20 mouse cellular contexts compared by ENCODE assay signal in genomic region chr7:25170583-25170982, GRCm38 (mm10). TPM values are rescaled to one million over a fixed set of nuclear protein-coding genes. Genes with fewer than 3 reads are reported as not detected.
DNase-seq lines count a peak whose midpoint lies in the region; ATAC-seq and TF ChIP-seq lines count a peak whose summit lies in the region.
"Had no signal": no experiment of that assay in that cellular context is flagged by ENCODE, and none has a peak within 500 bp of the region (broad histone marks: within the 10 kb centered on the region; RNA-seq: fewer than 3 reads in every experiment).

No protein-coding gene starts in this region.

- peak; percentile 14 for DNase-seq in cerebellum, adult 9-11 months
- DNase-seq in cerebellum, adult 18-20 months: no peak
- no peak for DNase-seq in forebrain, embryonic 11.5 days (ENCODE audit: low spot score)
- no peak for DNase-seq in layer of hippocampus, adult 2 months (ENCODE audit: low spot score in 2 of 2)
- DNase-seq in layer of hippocampus, adult 18-20 months (ENCODE audit: low spot score in 2 of 2): no peak
- DNase-seq: adrenal gland, postnatal 10 days; B cell, adult 2 months; cerebellum, adult 11 months; cerebellum, postnatal 36 days; gastrocnemius, adult 2 months; gastrocnemius, postnatal 25 days had no signal

- 33% methylated on average over 3 of the region's 3 CpGs for WGBS in forebrain, embryonic 16.5 days
- WGBS in forebrain, embryonic 11.5 days: 43% methylated on average over 3 of the region's 3 CpGs

- 0 out of 2 replicates have a peak, but pooled peaks have one; percentile 4 for TF ChIP-seq CTCF in layer of hippocampus, adult 2 months (conservative IDR thresholded peaks at IDR 0.05)

- H3K4me1 ChIP-seq in forebrain, embryonic 16.5 days (replicated peaks; ENCODE audit: control insufficient read depth, insufficient read depth, low read length): peaks cover 10% of the 10 kb centered on the region; the same call in 1 of the 2 replicates
- H3K4me1 ChIP-seq in forebrain, embryonic 11.5 days (replicated peaks; ENCODE audit: control insufficient read depth, insufficient read depth, low read length): peaks cover 4% of the 10 kb centered on the region; the same call in 1 of the 2 replicates
- H3K4me1 ChIP-seq in megakaryocyte, embryonic 14.5 days: peaks cover 92% of the 10 kb centered on the region
- H3K4me1 ChIP-seq: heart, embryonic 12.5 days; intestine, embryonic 15.5 days had no signal

- ATAC-seq in forebrain, embryonic 16.5 days: peak; percentile 41; the same call in 1 of the 2 replicates
- no peak for ATAC-seq in forebrain, embryonic 11.5 days (replicated peaks; ENCODE audit: low FRiP score)
- ATAC-seq in megakaryocyte, adult 5-6 weeks (ENCODE audit: poor library complexity, severe bottlenecking): no peak
- ATAC-seq: CD4-positive, CD25-positive, alpha-beta regulatory T cell, adult 4 months; intestine, embryonic 15.5 days had no signal

- no peak overlapping the region for H3K27ac ChIP-seq in forebrain, embryonic 16.5 days (ENCODE audit: low read length)
- no peak overlapping the region for H3K27ac ChIP-seq in forebrain, embryonic 11.5 days (ENCODE audit: low read depth, low read length)
- H3K27ac ChIP-seq in layer of hippocampus, adult 2 months: no peak overlapping the region
- H3K27ac ChIP-seq: embryonic facial prominence, embryonic 13.5 days; gastrocnemius, adult 2 months; hindbrain, embryonic 10.5 days; intestine, embryonic 15.5 days had no signal

- H3K9me3 ChIP-seq in forebrain, embryonic 16.5 days (ENCODE audit: control insufficient read depth, low read length): no peaks in the 10 kb centered on the region
- no peaks in the 10 kb centered on the region for H3K9me3 ChIP-seq in forebrain, embryonic 11.5 days (ENCODE audit: control insufficient read depth, low read length)
- no peaks in the 10 kb centered on the region for H3K9me3 ChIP-seq in megakaryocyte, embryonic 14.5 days
- H3K9me3 ChIP-seq: embryonic facial prominence, embryonic 13.5 days; G1E; heart, embryonic 12.5 days; hindbrain, embryonic 10.5 days; intestine, embryonic 15.5 days had no signal

- no peaks in the 10 kb centered on the region for H3K36me3 ChIP-seq in forebrain, embryonic 16.5 days (ENCODE audit: control insufficient read depth, insufficient read depth)
- no peaks in the 10 kb centered on the region for H3K36me3 ChIP-seq in forebrain, embryonic 11.5 days (ENCODE audit: control insufficient read depth, insufficient read depth, low read length)
- H3K36me3 ChIP-seq in megakaryocyte, embryonic 14.5 days (replicated peaks; ENCODE audit: low read length): peaks cover 51% of the 10 kb centered on the region
- H3K36me3 ChIP-seq: embryonic facial prominence, embryonic 13.5 days; G1E; heart, embryonic 12.5 days; hindbrain, embryonic 10.5 days; intestine, embryonic 15.5 days had no signal

- no peak overlapping the region for H3K4me3 ChIP-seq in forebrain, embryonic 16.5 days (replicated peaks; ENCODE audit: low read length)
- no peak overlapping the region for H3K4me3 ChIP-seq in forebrain, embryonic 11.5 days (ENCODE audit: low read depth, low read length)
- no peak overlapping the region for H3K4me3 ChIP-seq in layer of hippocampus, adult 2 months
- peak overlapping the region; percentile 81 for H3K4me3 ChIP-seq in megakaryocyte, embryonic 14.5 days (replicated peaks)
- H3K4me3 ChIP-seq: embryonic facial prominence, embryonic 13.5 days; gastrocnemius, adult 2 months; heart, embryonic 12.5 days; hindbrain, embryonic 10.5 days; intestine, embryonic 15.5 days had no signal

- H3K9ac ChIP-seq in forebrain, embryonic 16.5 days (replicated peaks; ENCODE audit: low read depth, low read length): no peak overlapping the region
- no peak overlapping the region for H3K9ac ChIP-seq in forebrain, embryonic 11.5 days (ENCODE audit: low read length)
- H3K9ac ChIP-seq: embryonic facial prominence, embryonic 13.5 days; heart, embryonic 12.5 days; intestine, embryonic 15.5 days had no signal

- H3K4me2 ChIP-seq in forebrain, embryonic 16.5 days (ENCODE audit: low read length): no peak overlapping the region
- no peak overlapping the region for H3K4me2 ChIP-seq in forebrain, embryonic 11.5 days (ENCODE audit: low read depth, low read length, severe bottlenecking)
- H3K4me2 ChIP-seq: embryonic facial prominence, embryonic 13.5 days; heart, embryonic 12.5 days; intestine, embryonic 15.5 days had no signal

- no peaks in the 10 kb centered on the region for H3K27me3 ChIP-seq in forebrain, embryonic 16.5 days (replicated peaks; ENCODE audit: control insufficient read depth, insufficient read depth, low read length)
- H3K27me3 ChIP-seq in forebrain, embryonic 11.5 days (ENCODE audit: control insufficient read depth, insufficient read depth, low read length): no peaks in the 10 kb centered on the region
- peaks cover 4% of the 10 kb centered on the region for H3K27me3 ChIP-seq in megakaryocyte, embryonic 14.5 days (replicated peaks)

RNA-seq across cellular contexts. Expression of gene Pou2f2, which starts 8.9 kb away (rescaled TPM):
- polyA plus RNA-seq in forebrain, embryonic 16.5 days (2015; fragmentation: Nextera tagmentation; extraction: Ambion mirVana): 10.6 and 17.0 TPM in 2 replicates
- polyA plus RNA-seq in forebrain, embryonic 11.5 days (2014; fragmentation: Nextera tagmentation; extraction: Ambion mirVana): 16.8 and 19.9 TPM in 2 replicates
- 1 to 10 TPM; 8.2 to 8.5 TPM for total RNA-seq in layer of hippocampus, adult 2 months (2021)
- 1 to 10 TPM; 6.9 to 8.1 TPM for total RNA-seq in layer of hippocampus, adult 18-20 months (2021)
- polyA plus RNA-seq in megakaryocyte, embryonic 14.5 days (2012; ENCODE audit: insufficient read depth, low replicate concordance): 141 and 174 TPM in 2 replicates
- 30.1 and 31.6 TPM in 2 replicates for total RNA-seq in megakaryocyte, adult 5-6 weeks (2015)
- 5.2 and 6.1 TPM in 2 replicates for total RNA-seq in megakaryocyte, adult 5-6 weeks (2017)

RNA-seq across cellular contexts. Expression of gene Dedd2, which starts 49.8 kb away (rescaled TPM):
- 14.7 and 15.0 TPM in 2 replicates for polyA plus RNA-seq in forebrain, embryonic 16.5 days (2015; fragmentation: Nextera tagmentation; extraction: Ambion mirVana)
- 11.2 TPM in 2 replicates for polyA plus RNA-seq in forebrain, embryonic 11.5 days (2014; fragmentation: Nextera tagmentation; extraction: Ambion mirVana)
- total RNA-seq in layer of hippocampus, adult 2 months (2021): 10 to 100 TPM; 23.7 to 24.1 TPM
- 10 to 100 TPM; 26.8 to 29.9 TPM for total RNA-seq in layer of hippocampus, adult 18-20 months (2021)
- 16.7 and 34.3 TPM in 2 replicates for polyA plus RNA-seq in megakaryocyte, embryonic 14.5 days (2012; ENCODE audit: insufficient read depth, low replicate concordance)
- 14.5 and 19.7 TPM in 2 replicates for total RNA-seq in megakaryocyte, adult 5-6 weeks (2015)
- total RNA-seq in megakaryocyte, adult 5-6 weeks (2017): 17.8 and 18.8 TPM in 2 replicates

RNA-seq across cellular contexts. Expression of gene Zfp526, which starts 50.6 kb away (rescaled TPM):
- 1.8 and 1.9 TPM in 2 replicates for polyA plus RNA-seq in forebrain, embryonic 16.5 days (2015; fragmentation: Nextera tagmentation; extraction: Ambion mirVana)
- polyA plus RNA-seq in forebrain, embryonic 11.5 days (2014; fragmentation: Nextera tagmentation; extraction: Ambion mirVana): 3.5 and 3.8 TPM in 2 replicates
- total RNA-seq in layer of hippocampus, adult 2 months (2021): 10 to 100 TPM; 10.5 to 12.7 TPM
- 10 to 100 TPM; 12.6 to 12.7 TPM for total RNA-seq in layer of hippocampus, adult 18-20 months (2021)
- polyA plus RNA-seq in megakaryocyte, embryonic 14.5 days (2012; ENCODE audit: insufficient read depth, low replicate concordance): 4.8 and 8.9 TPM in 2 replicates
- total RNA-seq in megakaryocyte, adult 5-6 weeks (2015): 7.2 and 7.6 TPM in 2 replicates
- 5.2 and 8.3 TPM in 2 replicates for total RNA-seq in megakaryocyte, adult 5-6 weeks (2017)
